Mouse (Mus musculus) fat pad, adult 2 months (tissue): ENCODE results near the gene Tent5d.

ENCODE experiments used
- DNase-seq: peaks from one replicate; pipeline ENCODE4 v3.0.0-alpha.2; 2011; ENCODE audit warnings: low read depth, low spot score; ENCODE audit errors: extremely low read depth

Gene Tent5d

GRCm38 (mm10) chrX:107792290-107792689, at the start of gene Tent5d:
Gene Tent5d (plus strand): TSS chrX:107792590.
- no peak for DNase-seq

- no peak for DNase-seq
These were observed 24.5 kb upstream of the Tent5d start for GRCm38 (mm10) chrX:107767896-107768295.

GRCm38 (mm10) chrX:107790136-107790535, 2.3 kb upstream of the Tent5d start:
- DNase-seq, result no peak

GRCm38 (mm10) chrX:107790750-107791493, 1.5 kb upstream of the Tent5d start:
- no peak for DNase-seq

- no peak for DNase-seq
These were observed 3.4 kb downstream of the Tent5d start for GRCm38 (mm10) chrX:107795785-107796184.

- no peak for DNase-seq
These were observed 4.5 kb downstream of the Tent5d start for GRCm38 (mm10) chrX:107796919-107797318.

- DNase-seq, result no peak
These were observed 19.7 kb downstream of the Tent5d start for GRCm38 (mm10) chrX:107812120-107812519.

GRCm38 (mm10) chrX:107815502-107816217, 23.3 kb downstream of the Tent5d start:
- peak; percentile 8 for DNase-seq

- DNase-seq, result peak; percentile 10
These were observed 23.8 kb downstream of the Tent5d start, which contains the start of gene 2610002M06Rik for GRCm38 (mm10) chrX:107816218-107816554. Gene 2610002M06Rik (minus strand): TSS chrX:107816334.

GRCm38 (mm10) chrX:107816726-107817125, 24.3 kb downstream of the Tent5d start:
- DNase-seq, result no peak

- DNase-seq, result no peak
These were observed 65.8 kb downstream of the Tent5d start for GRCm38 (mm10) chrX:107858165-107858564.
